Mouse (Mus musculus): ENCODE data around the gene 1700029H14Rik.

DNA sequence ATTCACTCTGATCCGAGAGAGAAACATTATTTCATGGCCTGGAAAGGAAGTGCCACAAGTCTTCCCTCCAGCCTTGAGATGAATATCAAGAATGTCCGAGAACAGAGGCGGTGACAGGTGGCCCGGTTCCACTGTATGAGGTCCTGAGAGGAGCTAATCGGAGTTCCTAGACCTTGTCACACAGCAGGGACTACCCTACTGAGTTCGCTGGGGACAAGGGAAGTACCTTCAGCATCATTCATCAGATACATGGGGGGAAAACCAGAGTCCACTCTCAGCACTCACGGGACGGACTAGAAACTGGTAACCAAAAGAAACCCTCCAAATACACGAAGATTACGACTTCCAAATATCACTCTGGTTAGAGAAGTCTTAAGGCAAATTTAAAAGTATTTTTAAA, 38.5 kb upstream of the 1700029H14Rik start:
- TF ChIP-seq CTCF (IDR thresholded peaks at IDR 0.05; ENCODE audit: low read depth, low read length) (no peak), POLR2A (IDR thresholded peaks at IDR 0.05; ENCODE audit: borderline replicate concordance, low read depth, low read length) (no peak)
